Mouse (Mus musculus): ENCODE measurements around the gene Thrb. TPM values are rescaled to one million over a fixed set of nuclear protein-coding genes. Genes with fewer than 3 reads are reported as not detected.

The Thrb gene
- polyA plus RNA-seq (2012; rRNA removed) = 5.1 and 5.4 TPM in 2 replicates

GRCm38 (mm10) chr14:17659686-17660328 is at the start of gene Thrb:
Thrb (plus strand) TSS chr14:17660261.
- peak within 1 kb of the TSS; percentile 3; the same call in 1 of the 2 replicates for H3K27ac ChIP-seq (ENCODE audit: insufficient read depth, low read length)

GRCm38 (mm10) chr14:17621671-17622070 is 38.4 kb upstream of the Thrb start:
- Histone ChIP-seq H3K4me1 (ENCODE audit: control insufficient read depth, insufficient read depth, low read length) (no peaks in the 10 kb centered on the region), H3K4me3 (replicated peaks; ENCODE audit: insufficient read depth, low read depth, low read length) (no peak overlapping the region), H3K27me3 (ENCODE audit: control insufficient read depth, insufficient read depth, low read length) (no peaks in the 10 kb centered on the region), H3K27ac (ENCODE audit: insufficient read depth, low read length) (no peak overlapping the region)
- DNase-seq = no peak
- no peak for TF ChIP-seq CTCF (IDR thresholded peaks at IDR 0.05; ENCODE audit: borderline replicate concordance, insufficient read depth, low read depth, low read length)
- no peak for TF ChIP-seq POLR2A (IDR thresholded peaks at IDR 0.05; ENCODE audit: borderline replicate concordance, insufficient read depth, low read length)
- 32% methylated on average over 3 of the region's 3 CpGs for WGBS

More at GRCm38 (mm10) chr14:17659686-17660328, at the start of gene Thrb:
- peak within 1 kb of the TSS; percentile 51 for H3K4me3 ChIP-seq (replicated peaks; ENCODE audit: insufficient read depth, low read depth, low read length)
- H3K4me1 ChIP-seq (ENCODE audit: control insufficient read depth, insufficient read depth, low read length) = no peaks in the 10 kb centered on the region
- DNase-seq = peak; percentile 41 to 45
- TF ChIP-seq CTCF (IDR thresholded peaks at IDR 0.05; ENCODE audit: borderline replicate concordance, insufficient read depth, low read depth, low read length) (no peak), POLR2A (IDR thresholded peaks at IDR 0.05; ENCODE audit: borderline replicate concordance, insufficient read depth, low read length) (no peak)
- H3K27me3 ChIP-seq (ENCODE audit: control insufficient read depth, insufficient read depth, low read length) = no peaks in the 10 kb centered on the region
- 1% methylated on average over 23 of the region's 23 CpGs for WGBS

- 45% methylated on average over 2 of the region's 2 CpGs for WGBS
- Histone ChIP-seq H3K4me1 (ENCODE audit: control insufficient read depth, insufficient read depth, low read length) (no peaks in the 10 kb centered on the region), H3K27ac (ENCODE audit: insufficient read depth, low read length) (no peak overlapping the region), H3K4me3 (replicated peaks; ENCODE audit: insufficient read depth, low read depth, low read length) (no peak overlapping the region), H3K27me3 (ENCODE audit: control insufficient read depth, insufficient read depth, low read length) (no peaks in the 10 kb centered on the region)
- DNase-seq = peak in 1 of 2 experiments; percentile 3
- TF ChIP-seq CTCF (IDR thresholded peaks at IDR 0.05; ENCODE audit: borderline replicate concordance, insufficient read depth, low read depth, low read length) (no peak), POLR2A (IDR thresholded peaks at IDR 0.05; ENCODE audit: borderline replicate concordance, insufficient read depth, low read length) (no peak)
These were observed 36.1 kb upstream of the Thrb start for GRCm38 (mm10) chr14:17623936-17624335.

GRCm38 (mm10) chr14:17629215-17629614 is 30.8 kb upstream of the Thrb start:
- no peak for DNase-seq

GRCm38 (mm10) chr14:17632887-17633522 is 27.1 kb upstream of the Thrb start:
- 9% methylated on average over 19 of the region's 19 CpGs for WGBS
- H3K27me3 ChIP-seq (ENCODE audit: control insufficient read depth, insufficient read depth, low read length) = no peaks in the 10 kb centered on the region
- H3K4me3 ChIP-seq (replicated peaks; ENCODE audit: insufficient read depth, low read depth, low read length) = no peak overlapping the region
- H3K27ac ChIP-seq (ENCODE audit: insufficient read depth, low read length) = no peak overlapping the region
- DNase-seq = peak; percentile 29 to 41
- no peaks in the 10 kb centered on the region for H3K4me1 ChIP-seq (ENCODE audit: control insufficient read depth, insufficient read depth, low read length)
- TF ChIP-seq POLR2A (IDR thresholded peaks at IDR 0.05; ENCODE audit: borderline replicate concordance, insufficient read depth, low read length) = no peak
- TF ChIP-seq CTCF (IDR thresholded peaks at IDR 0.05; ENCODE audit: borderline replicate concordance, insufficient read depth, low read depth, low read length) = no peak

More at GRCm38 (mm10) chr14:17629215-17629614, 30.8 kb upstream of the Thrb start:
- TF ChIP-seq POLR2A (IDR thresholded peaks at IDR 0.05; ENCODE audit: borderline replicate concordance, insufficient read depth, low read length) (no peak), CTCF (IDR thresholded peaks at IDR 0.05; ENCODE audit: borderline replicate concordance, insufficient read depth, low read depth, low read length) (no peak)
- Histone ChIP-seq H3K4me3 (replicated peaks; ENCODE audit: insufficient read depth, low read depth, low read length) (no peak overlapping the region), H3K27ac (ENCODE audit: insufficient read depth, low read length) (no peak overlapping the region), H3K4me1 (ENCODE audit: control insufficient read depth, insufficient read depth, low read length) (no peaks in the 10 kb centered on the region), H3K27me3 (ENCODE audit: control insufficient read depth, insufficient read depth, low read length) (no peaks in the 10 kb centered on the region)
- 46% methylated on average over 5 of the region's 5 CpGs for WGBS

- no peak overlapping the region for H3K4me3 ChIP-seq (replicated peaks; ENCODE audit: insufficient read depth, low read depth, low read length)
- H3K27ac ChIP-seq (ENCODE audit: insufficient read depth, low read length) = no peak overlapping the region
- TF ChIP-seq CTCF (IDR thresholded peaks at IDR 0.05; ENCODE audit: borderline replicate concordance, insufficient read depth, low read depth, low read length) (no peak), POLR2A (IDR thresholded peaks at IDR 0.05; ENCODE audit: borderline replicate concordance, insufficient read depth, low read length) (no peak)
- no peaks in the 10 kb centered on the region for H3K27me3 ChIP-seq (ENCODE audit: control insufficient read depth, insufficient read depth, low read length)
- H3K4me1 ChIP-seq (ENCODE audit: control insufficient read depth, insufficient read depth, low read length) = no peaks in the 10 kb centered on the region
- 63% methylated on average over 3 of the region's 3 CpGs for WGBS
- DNase-seq = no peak
These were observed 23.1 kb upstream of the Thrb start for GRCm38 (mm10) chr14:17636971-17637370.

GRCm38 (mm10) chr14:17641770-17642169 is 18.3 kb upstream of the Thrb start:
- TF ChIP-seq POLR2A (IDR thresholded peaks at IDR 0.05; ENCODE audit: borderline replicate concordance, insufficient read depth, low read length) (no peak), CTCF (IDR thresholded peaks at IDR 0.05; ENCODE audit: borderline replicate concordance, insufficient read depth, low read depth, low read length) (no peak)
- 82% methylated on average over 3 of the region's 3 CpGs for WGBS
- DNase-seq = no peak
- Histone ChIP-seq H3K27ac (ENCODE audit: insufficient read depth, low read length) (no peak overlapping the region), H3K27me3 (ENCODE audit: control insufficient read depth, insufficient read depth, low read length) (no peaks in the 10 kb centered on the region; the same call in 1 of the 2 replicates), H3K4me3 (replicated peaks; ENCODE audit: insufficient read depth, low read depth, low read length) (no peak overlapping the region), H3K4me1 (ENCODE audit: control insufficient read depth, insufficient read depth, low read length) (no peaks in the 10 kb centered on the region)

GRCm38 (mm10) chr14:17655084-17655483 is 5.0 kb upstream of the Thrb start:
- H3K4me1 ChIP-seq (ENCODE audit: control insufficient read depth, insufficient read depth, low read length) = no peaks in the 10 kb centered on the region
- DNase-seq = no peak
- H3K27ac ChIP-seq (ENCODE audit: insufficient read depth, low read length) = no peak overlapping the region
- no peak overlapping the region for H3K4me3 ChIP-seq (replicated peaks; ENCODE audit: insufficient read depth, low read depth, low read length)
- WGBS = 67% methylated on average over 5 of the region's 5 CpGs
- TF ChIP-seq POLR2A (IDR thresholded peaks at IDR 0.05; ENCODE audit: borderline replicate concordance, insufficient read depth, low read length) (no peak), CTCF (IDR thresholded peaks at IDR 0.05; ENCODE audit: borderline replicate concordance, insufficient read depth, low read depth, low read length) (no peak)
- no peaks in the 10 kb centered on the region for H3K27me3 ChIP-seq (ENCODE audit: control insufficient read depth, insufficient read depth, low read length)
